Mouse (Mus musculus): Measurements from ENCODE around the gene Ceacam16.

GRCm38 (mm10) chr7:19834055-19834454 is 27.0 kb downstream of the Ceacam16 start:
- TF ChIP-seq POLR2A (IDR thresholded peaks at IDR 0.05; ENCODE audit: extremely low read depth, insufficient read depth, low read length) (no peak), CTCF (IDR thresholded peaks at IDR 0.05; ENCODE audit: low read depth, low read length) (no peak)

Data from liver, adult 2 months (tissue).